Mouse (Mus musculus) lung, adult 2 months (tissue): ENCODE data around the gene Hoxd13.

ENCODE experiments used
- CTCF ChIP-seq: fragments of 200-500 bp; IDR thresholded peaks from 2 replicates; pipeline ENCODE4 v1.5.1; 2011; ENCODE audit warnings: mild to moderate bottlenecking, low read length, control low read depth; ENCODE audit not compliant: insufficient read depth
- POLR2A ChIP-seq: fragments of 200-500 bp; IDR thresholded peaks from 2 replicates; pipeline ENCODE4 v1.6.1; 2011; ENCODE audit warnings: low read depth, mild to moderate bottlenecking, control low read depth, low read length, borderline replicate concordance; ENCODE audit errors: extremely low read depth

GRCm38 (mm10) chr2:74660421-74661375 lies 7.4 kb upstream of the Hoxd13 start:
- no peak for TF ChIP-seq CTCF
- TF ChIP-seq POLR2A, result no peak
